Mouse (Mus musculus) liver, embryonic 14.5 days (tissue): ENCODE results near the gene Hcfc1r1.

ENCODE experiments used
- CTCF ChIP-seq: IDR thresholded peaks from 2 replicates; pipeline ENCODE4 v1.5.1; 2016; ENCODE audit warnings: antibody characterized with exemption, low read depth, control low read depth
- EP300 ChIP-seq: IDR thresholded peaks from 2 replicates; pipeline ENCODE4 v1.6.1; 2016; ENCODE audit warnings: antibody characterized with exemption, low read depth

- TF ChIP-seq EP300 (no peak), CTCF (no peak)
Measured at GRCm38 (mm10) chr17:23704741-23705140, 31.3 kb downstream of the Hcfc1r1 start.
